Mouse (Mus musculus) hindbrain, embryonic 12.5 days (tissue): ENCODE measurements at regions not wholly inside any gene's neighbourhood (a gene's known extent, or its start where the extent isn't known, plus 50 kb on each side); places are given as distances from the start of the nearest gene placed in this dataset.
A peak's percentile ranks its signal among the peaks of the same experiment; 100 is the strongest.

ENCODE experiments used
- ATAC-seq: fragments of 200-750 bp; cut with Nextera tagmentation; 2 replicates; pipeline ENCODE4 v1.8.0; 2017; ENCODE audit warnings: moderate TSS enrichment; ENCODE audit not compliant: low FRiP score
- H3K27ac ChIP-seq: fragments of 300-500 bp; sonication (generic); 2 replicates; pipeline ENCODE4 v1.5.1; 2016; ENCODE audit warnings: mild to moderate bottlenecking
- H3K27me3 ChIP-seq: fragments of 300-500 bp; sonication (generic); 2 replicates; pipeline ENCODE4 v1.6.1; 2016; ENCODE audit warnings: mild to moderate bottlenecking
- H3K36me3 ChIP-seq: fragments of 300-500 bp; sonication (generic); 2 replicates; pipeline ENCODE4 v1.6.1; 2016; ENCODE audit warnings: mild to moderate bottlenecking
- H3K4me1 ChIP-seq: fragments of 300-500 bp; sonication (generic); 2 replicates; pipeline ENCODE4 v1.6.1; 2016
- H3K4me2 ChIP-seq: fragments of 300-500 bp; sonication (generic); replicated peaks from 2 replicates; pipeline ENCODE4 v1.6.1; 2016; ENCODE audit warnings: mild to moderate bottlenecking
- H3K4me3 ChIP-seq: fragments of 300-500 bp; sonication (generic); 2 replicates; pipeline ENCODE4 v1.5.1; 2016; ENCODE audit warnings: mild to moderate bottlenecking
- H3K9ac ChIP-seq: fragments of 300-500 bp; sonication (generic); 2 replicates; pipeline ENCODE4 v1.6.1; 2016; ENCODE audit warnings: mild to moderate bottlenecking, moderate library complexity
- H3K9me3 ChIP-seq: fragments of 300-500 bp; sonication (generic); replicated peaks from 2 replicates; pipeline ENCODE4 v1.6.1; 2016; ENCODE audit warnings: mild to moderate bottlenecking
- WGBS: fragments of 180-500 bp; shearing (Covaris S2); methylation state at CpG from one replicate; pipeline ENCODE4 v1.1.7; 2016; 5-methylcytosine and 5-hydroxymethylcytosine counted together

DNA sequence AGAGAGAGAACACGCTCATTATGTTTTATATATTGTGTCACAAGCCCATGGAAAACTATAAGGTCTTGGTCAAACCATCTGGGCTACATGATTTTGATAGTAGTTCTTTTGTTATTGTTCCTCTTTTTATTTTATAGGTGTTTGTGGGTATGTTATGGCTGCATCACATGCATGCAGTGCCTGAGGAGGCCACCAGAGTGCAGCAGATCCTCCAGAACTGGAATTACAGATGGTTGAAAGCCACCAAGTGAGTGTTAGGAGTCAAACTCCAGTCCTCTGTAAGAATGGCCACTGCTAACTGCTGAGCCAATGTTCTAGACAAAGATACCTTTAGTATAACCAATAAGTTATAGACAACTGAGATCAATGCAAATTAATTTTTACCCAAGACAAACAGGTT, 435.9 kb upstream of the Dmac1 start:
- WGBS = 92% methylated on average over 1 of the region's 1 CpGs
- no peak overlapping the region for H3K9ac ChIP-seq
- ATAC-seq = no peak
- H3K4me2 ChIP-seq = no peak overlapping the region
- H3K4me1 ChIP-seq = no peaks in the 10 kb centered on the region
- no peaks in the 10 kb centered on the region for H3K36me3 ChIP-seq
- H3K9me3 ChIP-seq = no peaks in the 10 kb centered on the region
- no peak overlapping the region for H3K27ac ChIP-seq
- H3K4me3 ChIP-seq = no peak overlapping the region
- H3K27me3 ChIP-seq = no peaks in the 10 kb centered on the region

DNA sequence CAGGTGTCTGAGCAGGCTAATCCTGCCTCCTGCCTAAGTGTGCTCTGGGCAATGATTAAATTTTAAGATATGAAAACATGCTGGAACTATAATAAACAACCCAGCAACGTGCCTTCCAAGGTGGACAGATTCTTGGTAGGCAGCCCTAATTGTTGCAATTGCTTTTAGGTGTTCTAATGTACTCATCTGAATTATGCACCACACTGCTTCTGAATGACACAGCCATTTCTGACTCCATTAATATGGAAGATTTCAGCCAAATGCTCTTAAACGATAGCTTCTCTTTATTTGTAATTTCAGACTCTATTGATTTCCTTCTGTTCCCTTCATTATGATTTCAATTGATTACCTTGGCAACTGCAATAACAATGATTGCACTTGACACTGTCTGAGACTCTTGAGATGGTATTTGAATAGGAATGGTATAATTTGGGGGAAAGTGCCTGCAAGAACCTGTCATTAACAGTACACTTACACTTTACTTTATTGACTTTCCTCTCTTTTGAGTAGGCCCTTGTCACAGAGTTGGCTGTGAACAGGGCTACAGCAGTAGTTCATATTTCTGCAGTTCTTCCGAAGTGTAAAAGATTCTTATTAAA, 422.8 kb upstream of the Dmac1 start:
- no peaks in the 10 kb centered on the region for H3K36me3 ChIP-seq
- ATAC-seq = no peak
- H3K9me3 ChIP-seq = no peaks in the 10 kb centered on the region
- no peaks in the 10 kb centered on the region for H3K4me1 ChIP-seq
- H3K27ac ChIP-seq = no peak overlapping the region
- no peak overlapping the region for H3K9ac ChIP-seq
- H3K27me3 ChIP-seq = no peaks in the 10 kb centered on the region
- no peak overlapping the region for H3K4me2 ChIP-seq
- no peak overlapping the region for H3K4me3 ChIP-seq
- WGBS = 56% methylated on average over 3 of the region's 3 CpGs

DNA sequence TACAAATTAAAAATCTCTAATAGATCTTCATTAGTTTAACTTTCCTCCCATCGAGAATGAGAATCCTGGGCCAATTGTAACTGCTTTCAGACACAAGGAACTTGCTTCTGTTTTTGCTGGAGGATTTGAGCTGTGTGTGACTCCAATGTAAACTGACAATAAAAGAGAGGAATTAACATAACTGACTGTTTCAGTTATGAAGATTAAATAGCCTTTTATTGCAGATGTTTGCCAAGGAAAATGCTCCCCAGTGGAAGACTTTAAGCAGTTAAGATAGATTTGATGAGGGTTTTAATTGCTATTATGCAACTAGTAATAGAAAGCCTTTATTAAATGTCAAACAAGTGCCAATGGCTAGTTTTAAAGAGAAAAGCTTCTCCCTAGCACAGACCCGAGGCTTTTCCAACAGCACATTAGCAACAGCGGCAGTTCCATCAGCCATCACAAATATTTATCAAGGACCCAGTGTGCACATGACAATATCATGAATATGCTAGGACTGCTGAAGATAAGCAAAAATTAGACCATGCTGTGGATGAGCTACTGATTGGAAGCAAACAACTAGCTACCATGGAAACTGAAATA, 398.6 kb upstream of the Dmac1 start:
- Histone ChIP-seq H3K36me3 (no peaks in the 10 kb centered on the region), H3K9ac (no peak overlapping the region), H3K4me1 (no peaks in the 10 kb centered on the region), H3K4me3 (no peak overlapping the region), H3K4me2 (no peak overlapping the region), H3K27me3 (no peaks in the 10 kb centered on the region), H3K9me3 (no peaks in the 10 kb centered on the region), H3K27ac (no peak overlapping the region)
- ATAC-seq = no peak
- WGBS = 75% methylated on average over 3 of the region's 3 CpGs

DNA sequence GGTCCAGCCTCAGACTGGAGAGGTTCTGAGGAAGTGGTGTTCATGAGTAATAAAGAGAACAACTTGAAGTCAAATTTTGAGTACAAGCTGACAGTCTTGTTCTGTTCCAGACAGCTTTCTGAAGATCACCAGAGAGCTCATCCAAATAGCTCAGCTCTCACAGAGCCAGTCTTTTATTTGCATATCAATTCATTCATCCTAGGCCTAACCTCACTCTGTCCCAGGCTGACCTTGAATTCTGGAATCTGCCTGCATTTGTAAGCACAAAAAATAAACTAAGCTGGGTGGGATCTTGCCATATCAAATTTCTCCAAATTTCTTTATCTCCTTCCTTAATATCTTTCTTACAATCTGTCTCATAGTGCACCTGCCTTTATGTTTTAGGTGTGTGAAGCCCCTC, 362.9 kb upstream of the Dmac1 start:
- H3K4me3 ChIP-seq = no peak overlapping the region
- no peak overlapping the region for H3K9ac ChIP-seq
- H3K36me3 ChIP-seq = no peaks in the 10 kb centered on the region
- H3K27me3 ChIP-seq = no peaks in the 10 kb centered on the region
- no peaks in the 10 kb centered on the region for H3K4me1 ChIP-seq
- no peak overlapping the region for H3K4me2 ChIP-seq
- no peak for ATAC-seq
- H3K9me3 ChIP-seq = no peaks in the 10 kb centered on the region
- no peak overlapping the region for H3K27ac ChIP-seq

DNA sequence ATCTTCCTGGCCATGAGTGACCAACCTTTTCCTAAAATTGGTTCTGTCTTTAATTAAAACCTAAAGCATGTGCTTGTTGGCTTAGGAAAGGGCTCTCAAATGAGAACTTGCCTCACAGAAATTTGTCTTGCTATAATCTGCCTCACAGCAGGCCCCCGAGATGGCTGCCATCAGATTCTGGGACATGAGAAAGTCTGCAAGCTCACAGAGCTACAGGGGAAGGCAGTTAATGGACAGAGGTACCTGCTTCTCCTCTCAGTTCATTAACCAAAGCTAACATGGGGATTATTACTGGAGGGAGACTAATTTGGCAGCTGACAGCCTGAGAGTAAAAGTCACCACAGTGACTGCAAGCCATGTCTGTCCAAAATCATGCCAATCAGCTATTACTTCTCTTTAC, 358.5 kb upstream of the Dmac1 start:
- 85% methylated on average over 1 of the region's 1 CpGs for WGBS

DNA sequence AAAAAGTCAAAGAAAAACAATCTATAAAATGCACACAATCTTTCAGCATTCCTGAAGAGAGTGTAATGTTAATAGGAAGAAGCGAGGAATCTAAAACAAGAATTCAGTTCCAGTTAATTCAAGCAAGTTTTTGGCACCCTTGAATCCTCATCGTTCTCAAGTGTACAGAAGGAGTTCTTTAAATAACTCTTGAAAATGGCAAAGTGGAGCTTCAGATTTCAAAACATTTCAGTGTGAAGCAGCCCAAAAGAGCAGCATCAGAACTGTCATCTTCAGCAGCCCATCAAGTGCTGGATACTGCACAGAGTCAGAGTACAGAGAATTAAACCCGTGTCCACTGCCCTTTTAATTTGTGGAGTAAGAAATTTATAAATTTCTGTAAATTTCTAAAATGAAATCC, 311.8 kb upstream of the Dmac1 start:
- H3K27ac ChIP-seq = no peak overlapping the region
- H3K4me1 ChIP-seq = no peaks in the 10 kb centered on the region
- H3K4me2 ChIP-seq = no peak overlapping the region
- no peaks in the 10 kb centered on the region for H3K9me3 ChIP-seq
- WGBS = 86% methylated on average over 3 of the region's 3 CpGs
- H3K36me3 ChIP-seq = no peaks in the 10 kb centered on the region
- no peak for ATAC-seq
- H3K9ac ChIP-seq = no peak overlapping the region
- H3K4me3 ChIP-seq = no peak overlapping the region
- H3K27me3 ChIP-seq = no peaks in the 10 kb centered on the region

More for the DNA sequence above, 358.5 kb upstream of the Dmac1 start:
- ATAC-seq = no peak
- Histone ChIP-seq H3K36me3 (no peaks in the 10 kb centered on the region), H3K9ac (no peak overlapping the region), H3K9me3 (no peaks in the 10 kb centered on the region), H3K4me2 (no peak overlapping the region), H3K27ac (no peak overlapping the region), H3K27me3 (no peaks in the 10 kb centered on the region), H3K4me3 (no peak overlapping the region), H3K4me1 (no peaks in the 10 kb centered on the region)

DNA sequence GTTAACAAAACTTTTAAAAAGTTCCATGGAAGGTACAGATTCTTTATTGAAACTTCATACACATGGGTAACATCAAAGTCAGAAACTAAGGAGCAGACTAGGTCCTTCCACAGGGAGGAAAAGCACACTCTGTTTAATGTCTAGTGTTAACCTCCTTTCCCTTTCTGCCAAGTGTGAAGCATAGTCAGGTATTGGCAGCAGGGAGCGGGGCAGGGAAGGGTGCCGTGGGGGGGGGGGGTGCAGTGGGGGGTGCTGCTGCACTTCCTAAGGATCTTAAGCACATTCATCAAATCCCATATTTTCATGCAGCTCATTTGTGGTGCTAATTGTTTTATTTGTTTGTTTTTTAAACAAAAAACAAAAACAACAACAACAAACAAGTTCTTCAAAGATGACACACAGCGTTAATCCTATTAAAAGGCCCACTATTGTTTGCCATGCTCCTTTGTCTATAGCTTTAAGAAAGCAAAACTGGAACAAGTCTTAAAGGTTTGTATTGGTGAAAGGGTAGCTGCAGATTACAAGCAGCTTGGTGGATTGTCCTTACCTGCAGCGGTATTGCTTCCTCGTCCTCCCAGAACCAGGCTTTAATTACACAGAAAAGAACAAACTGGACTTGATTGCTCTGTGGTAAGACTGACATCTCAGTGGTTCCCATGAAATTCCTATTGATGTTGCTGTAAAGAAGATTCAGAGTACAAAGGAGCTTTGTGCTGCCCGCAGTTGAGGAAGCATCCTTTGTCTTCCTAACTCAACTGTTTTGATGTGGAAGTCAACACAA, 310.2 kb upstream of the Dmac1 start:
- H3K27ac ChIP-seq = no peak overlapping the region
- no peaks in the 10 kb centered on the region for H3K36me3 ChIP-seq
- H3K4me2 ChIP-seq = no peak overlapping the region
- H3K9me3 ChIP-seq = no peaks in the 10 kb centered on the region
- H3K27me3 ChIP-seq = no peaks in the 10 kb centered on the region
- H3K4me3 ChIP-seq = no peak overlapping the region
- H3K9ac ChIP-seq = no peak overlapping the region
- 30% methylated on average over 6 of the region's 6 CpGs for WGBS
- no peaks in the 10 kb centered on the region for H3K4me1 ChIP-seq
- no peak for ATAC-seq

DNA sequence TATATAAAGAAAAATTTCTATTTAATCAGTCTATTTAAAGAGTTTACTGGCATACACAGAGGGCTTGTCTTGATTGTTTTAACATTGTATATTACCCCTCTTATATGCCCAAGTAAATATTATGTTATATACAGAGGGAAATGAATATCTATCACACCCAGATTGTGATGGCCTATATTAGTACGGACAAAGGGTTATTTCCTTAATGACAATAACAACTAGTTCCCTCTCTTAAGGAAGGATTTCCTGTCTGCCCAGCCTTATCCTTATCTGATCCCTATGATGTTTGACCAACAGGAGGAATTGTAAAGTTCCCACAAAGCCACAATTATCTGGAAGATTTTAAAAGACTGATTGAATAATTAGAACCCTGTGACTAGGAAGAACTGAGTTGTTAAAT, 301.8 kb upstream of the Dmac1 start:
- Histone ChIP-seq H3K36me3 (no peaks in the 10 kb centered on the region), H3K27ac (no peak overlapping the region), H3K27me3 (no peaks in the 10 kb centered on the region), H3K4me1 (no peaks in the 10 kb centered on the region), H3K4me2 (no peak overlapping the region), H3K9me3 (no peaks in the 10 kb centered on the region), H3K4me3 (no peak overlapping the region), H3K9ac (no peak overlapping the region)
- WGBS = 86% methylated on average over 1 of the region's 1 CpGs
- ATAC-seq = no peak

DNA sequence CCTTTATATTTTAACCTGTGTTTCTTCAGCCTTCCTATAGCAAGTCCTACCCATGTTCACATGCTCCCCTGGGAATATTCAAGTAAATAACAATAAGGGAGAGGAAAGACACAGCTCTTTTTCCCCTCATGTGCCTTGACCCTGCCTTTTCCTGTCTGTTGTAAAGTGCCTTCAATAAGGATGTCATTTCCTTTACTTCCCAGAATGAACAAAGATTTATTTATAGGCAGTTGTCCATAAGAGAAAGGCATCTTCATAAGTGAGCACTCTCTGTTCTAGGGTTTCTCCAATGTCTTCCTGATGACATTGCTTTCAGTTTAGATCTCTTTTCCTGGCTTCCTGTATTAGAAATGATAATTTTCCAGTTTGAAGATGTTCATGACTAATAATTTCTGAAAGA, 294.5 kb upstream of the Dmac1 start:
- H3K4me3 ChIP-seq = no peak overlapping the region
- H3K9ac ChIP-seq = no peak overlapping the region
- H3K9me3 ChIP-seq = no peaks in the 10 kb centered on the region
- ATAC-seq = no peak
- no peak overlapping the region for H3K27ac ChIP-seq
- H3K4me2 ChIP-seq = no peak overlapping the region
- no peaks in the 10 kb centered on the region for H3K27me3 ChIP-seq
- no peaks in the 10 kb centered on the region for H3K36me3 ChIP-seq
- H3K4me1 ChIP-seq = no peaks in the 10 kb centered on the region

DNA sequence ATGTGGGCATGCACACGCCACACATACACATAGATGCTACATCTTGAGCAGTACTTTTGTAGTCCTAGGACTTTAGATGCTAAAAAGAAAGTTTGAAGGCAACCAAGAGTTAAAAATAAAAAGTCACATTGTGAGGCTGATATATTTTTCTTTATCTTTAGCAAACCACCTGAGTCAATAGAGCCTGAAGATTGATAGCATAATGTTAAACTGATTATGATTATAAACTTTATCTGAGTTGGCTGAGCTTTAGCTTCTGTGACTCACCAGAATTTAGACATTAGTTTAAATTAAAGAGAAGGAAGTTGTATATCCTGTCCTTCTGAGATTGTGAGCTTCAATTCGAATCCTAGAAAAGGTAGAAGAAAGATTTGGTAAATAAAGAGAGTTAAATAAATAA, 289.5 kb upstream of the Dmac1 start:
- ATAC-seq = no peak
- H3K9me3 ChIP-seq = no peaks in the 10 kb centered on the region

DNA sequence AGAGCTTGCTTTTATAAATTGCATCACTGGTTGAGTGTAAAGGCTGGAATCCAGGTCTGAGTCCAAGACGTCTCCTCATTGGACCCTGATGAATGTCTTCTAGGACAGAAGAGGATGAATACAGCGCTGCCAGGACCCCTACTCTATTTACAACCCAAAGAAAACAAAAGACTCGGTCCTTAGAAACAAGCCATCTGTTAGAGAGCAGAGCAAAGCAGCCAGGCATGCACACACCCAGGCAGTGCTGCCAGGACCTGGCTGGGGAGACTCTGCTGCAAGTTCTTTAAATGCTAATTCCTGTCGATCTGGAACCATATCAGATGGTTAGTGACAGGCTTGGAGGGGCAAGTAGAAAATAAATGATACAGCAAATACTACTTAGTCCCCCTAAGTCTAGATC, 284.4 kb upstream of the Dmac1 start:
- Histone ChIP-seq H3K36me3 (no peaks in the 10 kb centered on the region), H3K4me2 (no peak overlapping the region), H3K4me3 (no peak overlapping the region), H3K27me3 (no peaks in the 10 kb centered on the region), H3K4me1 (peaks cover 4% of the 10 kb centered on the region; the same call in 1 of the 2 replicates), H3K9ac (no peak overlapping the region), H3K9me3 (no peaks in the 10 kb centered on the region), H3K27ac (peak overlapping the region; percentile 44; the same call in 1 of the 2 replicates)
- WGBS = 9% methylated on average over 4 of the region's 4 CpGs
- peak; percentile 87 for ATAC-seq

More for the DNA sequence above, 289.5 kb upstream of the Dmac1 start:
- Histone ChIP-seq H3K4me3 (no peak overlapping the region), H3K4me1 (peaks cover under 1% of the 10 kb centered on the region; the same call in 1 of the 2 replicates), H3K4me2 (no peak overlapping the region), H3K36me3 (no peaks in the 10 kb centered on the region), H3K27ac (no peak overlapping the region), H3K9ac (no peak overlapping the region), H3K27me3 (no peaks in the 10 kb centered on the region)
- WGBS = 89% methylated on average over 2 of the region's 2 CpGs

DNA sequence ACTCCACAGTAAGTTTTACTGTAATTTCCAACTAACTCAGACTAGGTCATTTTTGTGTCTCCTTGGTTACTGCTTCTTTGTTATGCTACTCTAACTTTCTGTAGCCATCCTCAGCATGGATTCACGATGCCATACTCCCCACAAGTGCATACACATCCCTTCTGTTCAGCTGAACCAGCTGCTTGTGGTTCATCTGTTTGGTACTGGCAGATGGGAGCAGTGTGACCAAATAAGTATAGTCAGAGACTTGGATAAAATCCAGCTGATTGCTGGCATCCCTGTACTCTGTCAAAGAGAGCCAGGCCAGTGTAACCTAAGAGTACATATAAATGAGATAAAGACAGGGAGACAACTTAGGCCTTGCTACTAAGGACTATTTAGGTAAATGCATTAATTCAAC, 283.7 kb upstream of the Dmac1 start:
- 17% methylated on average over 1 of the region's 1 CpGs for WGBS
- ATAC-seq = peak; percentile 91
- Histone ChIP-seq H3K9me3 (no peaks in the 10 kb centered on the region), H3K27ac (no peak overlapping the region), H3K36me3 (no peaks in the 10 kb centered on the region), H3K27me3 (no peaks in the 10 kb centered on the region), H3K4me3 (no peak overlapping the region), H3K4me1 (peaks cover 4% of the 10 kb centered on the region; the same call in 1 of the 2 replicates), H3K4me2 (no peak overlapping the region), H3K9ac (no peak overlapping the region)

DNA sequence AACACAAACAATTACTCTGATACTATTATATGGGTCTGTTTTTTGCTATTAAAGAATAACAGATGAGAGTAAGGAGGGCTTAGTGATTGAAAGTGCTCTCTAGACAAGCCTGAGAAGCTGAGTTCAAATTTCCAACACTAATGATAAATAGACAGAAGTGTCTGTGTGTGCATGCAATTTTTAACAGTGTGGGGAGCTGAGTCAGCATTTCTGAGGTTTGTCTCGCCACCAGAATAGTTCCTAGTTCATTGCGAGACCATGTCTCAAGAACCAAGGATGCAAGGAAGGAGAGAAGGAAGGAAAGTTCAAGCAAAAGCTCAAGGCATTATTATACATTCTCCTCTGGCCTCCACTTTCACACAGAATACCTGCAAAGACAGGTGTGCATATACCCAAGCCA, 259.7 kb upstream of the Dmac1 start:
- H3K27me3 ChIP-seq = no peaks in the 10 kb centered on the region
- no peak overlapping the region for H3K27ac ChIP-seq
- no peak overlapping the region for H3K4me3 ChIP-seq
- no peaks in the 10 kb centered on the region for H3K36me3 ChIP-seq
- no peaks in the 10 kb centered on the region for H3K9me3 ChIP-seq
- 88% methylated on average over 2 of the region's 2 CpGs for WGBS
- no peaks in the 10 kb centered on the region for H3K4me1 ChIP-seq
- ATAC-seq = no peak
- no peak overlapping the region for H3K9ac ChIP-seq
- no peak overlapping the region for H3K4me2 ChIP-seq
